In genomic region chr2:110204705-110205318, GRCm38 (mm10) we compare ENCODE assay signal across 8 mouse cellular contexts.
DNase-seq lines count a peak whose midpoint lies in the region; ATAC-seq and TF ChIP-seq lines count a peak whose summit lies in the region.

No protein-coding gene starts in this region.

- H3K4me2 ChIP-seq in forebrain, embryonic 15.5 days (replicated peaks): no peak overlapping the region
- peak overlapping the region; percentile 38 for H3K4me2 ChIP-seq in heart, postnatal 0 days (ENCODE audit: low read depth, low read length)
- H3K4me2 ChIP-seq in liver, embryonic 12.5 days: peak overlapping the region; percentile 25; the same call in 1 of the 2 replicates
- no peak overlapping the region; the same call in 1 of the 2 replicates for H3K4me2 ChIP-seq in neural tube, embryonic 12.5 days (replicated peaks)

- H3K27me3 ChIP-seq in G1E (ENCODE audit: insufficient read depth, low read length): no peaks in the 10 kb centered on the region
- H3K27me3 ChIP-seq in forebrain, embryonic 15.5 days: no peaks in the 10 kb centered on the region; the same call in 1 of the 2 replicates
- no peaks in the 10 kb centered on the region for H3K27me3 ChIP-seq in heart, postnatal 0 days (ENCODE audit: control insufficient read depth, insufficient read depth, low read length)
- no peaks in the 10 kb centered on the region for H3K27me3 ChIP-seq in liver, embryonic 12.5 days (replicated peaks)
- no peaks in the 10 kb centered on the region for H3K27me3 ChIP-seq in neural tube, embryonic 12.5 days (replicated peaks)

- no peaks in the 10 kb centered on the region for H3K36me3 ChIP-seq in G1E (replicated peaks)
- no peaks in the 10 kb centered on the region for H3K36me3 ChIP-seq in forebrain, embryonic 15.5 days
- H3K36me3 ChIP-seq in heart, postnatal 0 days (replicated peaks; ENCODE audit: control insufficient read depth, insufficient read depth, low read length): no peaks in the 10 kb centered on the region
- no peaks in the 10 kb centered on the region for H3K36me3 ChIP-seq in liver, embryonic 12.5 days
- H3K36me3 ChIP-seq in neural tube, embryonic 12.5 days: no peaks in the 10 kb centered on the region

- peaks cover 54% of the 10 kb centered on the region for H3K4me1 ChIP-seq in G1E (ENCODE audit: insufficient read depth, low read depth, low read length)
- no peaks in the 10 kb centered on the region for H3K4me1 ChIP-seq in forebrain, embryonic 15.5 days
- 0 out of 2 replicates have a peak, but pooled peaks cover 9% of the 10 kb centered on the region for H3K4me1 ChIP-seq in heart, postnatal 0 days (ENCODE audit: control insufficient read depth, insufficient read depth)
- H3K4me1 ChIP-seq in liver, embryonic 12.5 days: peaks cover 22% of the 10 kb centered on the region
- no peaks in the 10 kb centered on the region for H3K4me1 ChIP-seq in neural tube, embryonic 12.5 days

- no peak overlapping the region for H3K27ac ChIP-seq in forebrain, embryonic 15.5 days (replicated peaks)
- no peak overlapping the region for H3K27ac ChIP-seq in heart, postnatal 0 days (ENCODE audit: low read depth)
- no peak overlapping the region for H3K27ac ChIP-seq in liver, embryonic 12.5 days
- no peak overlapping the region for H3K27ac ChIP-seq in neural tube, embryonic 12.5 days

- no peak for ATAC-seq in G1E (ENCODE audit: extremely low read depth, insufficient number of reproducible peaks, low FRiP score, poor library complexity, severe bottlenecking)
- ATAC-seq in forebrain, embryonic 15.5 days (replicated peaks): peak; percentile 76
- ATAC-seq in heart, postnatal 0 days (ENCODE audit: insufficient read depth, low read depth): no peak
- no peak for ATAC-seq in liver, embryonic 12.5 days
- ATAC-seq in neural tube, embryonic 12.5 days (ENCODE audit: low FRiP score, low read depth): peak; percentile 38; the same call in 1 of the 2 replicates

- H3K9ac ChIP-seq in forebrain, embryonic 15.5 days (replicated peaks): no peak overlapping the region
- no peak overlapping the region for H3K9ac ChIP-seq in heart, postnatal 0 days (replicated peaks; ENCODE audit: low read depth, low read length)
- no peak overlapping the region for H3K9ac ChIP-seq in liver, embryonic 12.5 days
- no peak overlapping the region for H3K9ac ChIP-seq in neural tube, embryonic 12.5 days

- peak; percentile 55 for TF ChIP-seq CTCF in G1E (IDR thresholded peaks at IDR 0.05; ENCODE audit: low read depth, low read length)
- peak; percentile 92 for TF ChIP-seq CTCF in heart, postnatal 0 days (IDR thresholded peaks at IDR 0.05; ENCODE audit: low read depth)

- peak; percentile 10 for DNase-seq in G1E (ENCODE audit: low spot score)
- peak; percentile 53 for DNase-seq in c-Kit-positive CD71-positive TER-119-positive erythroid progenitor cells, embryonic 14.5 days (ENCODE audit: low spot score)
- peak; percentile 69 for DNase-seq in heart, postnatal 0 days (ENCODE audit: low spot score)
- peak; percentile 81 to 91 for DNase-seq in kidney, postnatal 36 days
- peak; percentile 9 to 17 for DNase-seq in thymus, postnatal 36 days

- 7% methylated on average over 14 of the region's 14 CpGs for WGBS in forebrain, embryonic 15.5 days
- 8% methylated on average over 14 of the region's 14 CpGs for WGBS in heart, postnatal 0 days
- 9% methylated on average over 14 of the region's 14 CpGs for WGBS in liver, embryonic 12.5 days (ENCODE audit: insufficient replicate concordance)
- 8% methylated on average over 14 of the region's 14 CpGs for WGBS in neural tube, embryonic 12.5 days

- no peak overlapping the region for H3K4me3 ChIP-seq in G1E (ENCODE audit: low read depth, low read length)
- no peak overlapping the region for H3K4me3 ChIP-seq in forebrain, embryonic 15.5 days
- H3K4me3 ChIP-seq in heart, postnatal 0 days (ENCODE audit: low read depth, low read length): no peak overlapping the region
- no peak overlapping the region for H3K4me3 ChIP-seq in liver, embryonic 12.5 days
- no peak overlapping the region for H3K4me3 ChIP-seq in neural tube, embryonic 12.5 days

- no peaks in the 10 kb centered on the region for H3K9me3 ChIP-seq in G1E (replicated peaks)
- no peaks in the 10 kb centered on the region for H3K9me3 ChIP-seq in forebrain, embryonic 15.5 days
- no peaks in the 10 kb centered on the region for H3K9me3 ChIP-seq in heart, postnatal 0 days (replicated peaks; ENCODE audit: control insufficient read depth, low read length)
- no peaks in the 10 kb centered on the region for H3K9me3 ChIP-seq in liver, embryonic 12.5 days (replicated peaks)
- H3K9me3 ChIP-seq in neural tube, embryonic 12.5 days: no peaks in the 10 kb centered on the region

- TF ChIP-seq EP300 in heart, postnatal 0 days (IDR thresholded peaks at IDR 0.05; ENCODE audit: low read depth): no peak

Comparison
In these comparisons a context has a peak if more than half of its experiments do, and no peak if none do; other contexts are left out.
1. ATAC-seq: peak in forebrain, embryonic 15.5 days (single experiment) and neural tube, embryonic 12.5 days (single experiment); none in G1E (single experiment), heart, postnatal 0 days (single experiment) and liver, embryonic 12.5 days (single experiment).
2. DNase-seq: peak in every context shown above with its lines; median percentile 86 in kidney, postnatal 36 days; 69 in heart, postnatal 0 days; 53 in c-Kit-positive CD71-positive TER-119-positive erythroid progenitor cells, embryonic 14.5 days; 13 in thymus, postnatal 36 days; 10 in G1E.
3. H3K4me2 ChIP-seq: peak in heart, postnatal 0 days (single experiment) and liver, embryonic 12.5 days (single experiment); none in forebrain, embryonic 15.5 days (single experiment) and neural tube, embryonic 12.5 days (single experiment).